Mouse (Mus musculus) urinary bladder, adult 18-20 months (tissue): ENCODE measurements around the gene Nrbp1.

Experiments
- DNase-seq, 2 experiments: peaks; one replicate each; pipeline ENCODE4 v3.0.0; 2022; ENCODE audit warnings: low spot score in 2 of 2, mixed read lengths in 2 of 2

Nrbp1 gene

GRCm38 (mm10) chr5:31240637-31241521 lies at the start of gene Nrbp1, which contains the start of gene Gm9970:
TSS of gene Nrbp1 (plus strand) at chr5:31240864.
TSS of gene Gm9970 (minus strand) at chr5:31241232.
- DNase-seq: peak; percentile 88 to 94

DNA sequence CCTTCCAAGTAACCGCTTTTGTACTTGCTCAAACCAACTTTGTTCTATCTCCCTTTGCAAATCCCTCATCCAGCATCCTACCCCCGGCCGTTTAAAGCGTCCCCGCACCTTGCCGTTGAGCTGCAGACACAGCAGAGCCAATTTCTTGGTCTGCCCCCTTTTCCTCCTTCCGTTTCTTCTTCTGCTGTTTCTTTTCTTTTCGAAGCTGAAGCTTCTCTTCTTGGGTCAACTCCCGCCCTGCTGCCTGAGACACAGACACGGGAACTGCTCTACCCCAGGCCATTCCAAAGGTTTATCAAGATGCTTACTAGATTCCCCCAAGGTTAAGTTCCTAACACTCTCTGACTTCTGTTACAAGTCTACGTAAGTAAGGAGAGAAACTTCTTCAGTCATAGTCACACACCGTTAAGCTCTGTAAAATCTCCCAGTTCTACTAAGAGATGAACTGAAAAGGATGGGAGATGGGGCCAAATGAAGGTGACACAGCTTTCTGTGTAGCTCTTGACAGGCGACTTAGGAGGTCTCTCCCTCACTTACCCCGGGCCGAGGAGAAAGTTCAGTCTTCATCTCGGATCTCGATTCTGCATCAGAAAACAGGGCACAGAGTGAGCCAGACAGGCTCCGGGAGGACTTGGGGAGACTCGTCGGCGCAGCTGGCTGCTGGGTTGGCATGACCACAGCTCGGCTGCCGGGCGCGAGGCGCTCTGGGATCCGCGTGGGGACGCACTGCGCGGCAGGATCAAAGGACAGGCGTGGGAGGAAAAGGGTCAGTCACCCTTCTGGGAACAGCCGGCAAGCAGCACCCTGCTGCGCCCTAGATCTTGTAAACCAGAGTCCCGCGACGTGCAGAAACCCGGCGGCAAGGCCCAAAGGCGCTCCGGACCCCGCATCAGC lies 48.4 kb upstream of the Nrbp1 start:
- DNase-seq: no peak

GRCm38 (mm10) chr5:31192939-31193630 lies 47.6 kb upstream of the Nrbp1 start, which contains the start of the genes Snx17 and Eif2b4:
TSS of gene Snx17 (plus strand) at chr5:31193227.
TSS of gene Eif2b4 (minus strand) at chr5:31193430.
- DNase-seq: peak; percentile 99 to 100

- no peak for DNase-seq
These were observed 46.9 kb upstream of the Nrbp1 start for GRCm38 (mm10) chr5:31193631-31194281.

GRCm38 (mm10) chr5:31194486-31195485 lies 45.9 kb upstream of the Nrbp1 start:
- no peak for DNase-seq

DNA sequence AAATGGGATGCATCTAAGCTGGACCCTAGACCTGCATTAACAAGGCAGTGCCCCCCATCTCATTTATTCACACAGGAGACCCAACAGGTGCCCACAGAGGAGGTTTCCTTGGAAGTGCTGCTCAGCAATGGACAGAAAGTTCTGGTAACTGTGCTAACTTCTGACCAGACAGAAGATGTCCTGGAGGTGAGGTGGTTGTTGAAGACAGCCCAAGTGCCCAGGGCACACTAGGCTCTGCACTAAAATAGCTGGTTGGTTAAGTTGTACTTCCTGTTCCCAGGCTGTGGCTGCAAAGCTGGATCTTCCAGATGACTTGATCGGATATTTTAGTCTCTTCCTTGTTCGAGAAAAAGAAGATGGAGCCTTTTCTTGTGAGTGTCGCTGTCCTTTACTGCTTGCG lies 45.0 kb upstream of the Nrbp1 start:
- no peak for DNase-seq

- no peak for DNase-seq
These were observed 44.5 kb upstream of the Nrbp1 start for GRCm38 (mm10) chr5:31196207-31196606.

DNA sequence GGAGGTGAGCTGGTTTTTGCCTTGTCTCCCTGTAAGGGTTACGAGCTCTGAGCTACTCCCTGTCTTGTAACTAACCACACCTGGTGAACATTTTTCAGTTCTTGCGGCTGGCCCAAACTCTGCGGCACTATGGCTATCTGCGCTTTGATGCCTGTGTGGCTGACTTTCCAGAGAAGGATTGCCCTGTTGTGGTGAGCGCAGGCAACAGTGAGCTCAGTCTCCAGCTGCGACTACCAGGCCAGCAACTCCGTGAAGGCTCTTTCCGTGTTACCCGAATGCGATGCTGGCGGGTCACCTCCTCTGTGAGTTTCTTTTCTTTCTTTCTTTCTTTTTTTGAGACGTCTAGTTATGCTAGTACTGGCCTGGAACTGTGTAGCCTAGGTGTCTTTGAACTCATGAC lies 43.6 kb upstream of the Nrbp1 start:
- DNase-seq: no peak

DNA sequence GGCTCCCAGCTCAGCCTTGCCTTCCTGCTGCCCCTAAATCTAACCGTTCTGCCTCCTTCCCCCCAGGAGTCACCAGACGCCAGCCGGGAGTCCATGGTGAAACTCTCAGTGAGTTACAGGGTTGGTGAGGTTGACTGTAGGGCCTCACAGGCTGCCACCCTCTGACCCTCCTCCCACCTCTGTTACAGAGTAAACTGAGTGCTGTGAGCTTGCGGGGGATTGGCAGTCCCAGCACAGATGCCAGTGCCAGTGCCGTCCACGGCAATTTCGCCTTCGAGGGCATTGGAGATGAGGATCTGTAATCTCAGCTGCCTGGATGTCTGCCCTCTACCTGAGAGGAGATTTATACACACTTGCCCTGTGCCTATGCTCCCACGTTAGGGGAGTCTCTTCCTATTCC lies 42.5 kb upstream of the Nrbp1 start:
- no peak for DNase-seq

GRCm38 (mm10) chr5:31198616-31199320 lies 41.9 kb upstream of the Nrbp1 start:
- no peak for DNase-seq

- DNase-seq: no peak
These were observed 41.3 kb upstream of the Nrbp1 start for GRCm38 (mm10) chr5:31199321-31199892.

GRCm38 (mm10) chr5:31199893-31200292 lies 40.8 kb upstream of the Nrbp1 start:
- DNase-seq: no peak

DNA sequence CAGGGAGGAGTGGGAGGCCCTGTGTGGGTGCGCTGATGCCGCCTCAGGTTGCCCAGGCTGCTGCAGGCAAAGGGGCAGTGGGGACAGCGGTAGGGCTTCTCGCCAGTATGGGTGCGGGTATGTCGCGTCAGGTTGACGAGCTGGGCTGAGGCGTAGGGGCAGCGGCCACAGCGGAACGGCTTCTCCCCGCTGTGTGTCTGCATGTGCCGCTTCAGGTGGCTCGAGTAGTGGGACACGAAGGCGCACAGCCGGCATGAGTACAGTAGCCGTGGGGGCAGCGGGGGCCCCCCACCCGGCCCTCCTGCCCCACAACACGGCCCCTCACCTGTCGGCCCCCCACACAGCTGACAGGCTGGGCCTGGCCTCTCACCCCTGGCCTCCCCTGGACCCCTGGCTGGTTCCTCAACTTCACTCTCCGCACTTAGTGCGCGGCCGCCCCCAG lies 40.3 kb upstream of the Nrbp1 start:
- DNase-seq: no peak

GRCm38 (mm10) chr5:31201042-31201741 lies 39.5 kb upstream of the Nrbp1 start:
- no peak for DNase-seq

DNA sequence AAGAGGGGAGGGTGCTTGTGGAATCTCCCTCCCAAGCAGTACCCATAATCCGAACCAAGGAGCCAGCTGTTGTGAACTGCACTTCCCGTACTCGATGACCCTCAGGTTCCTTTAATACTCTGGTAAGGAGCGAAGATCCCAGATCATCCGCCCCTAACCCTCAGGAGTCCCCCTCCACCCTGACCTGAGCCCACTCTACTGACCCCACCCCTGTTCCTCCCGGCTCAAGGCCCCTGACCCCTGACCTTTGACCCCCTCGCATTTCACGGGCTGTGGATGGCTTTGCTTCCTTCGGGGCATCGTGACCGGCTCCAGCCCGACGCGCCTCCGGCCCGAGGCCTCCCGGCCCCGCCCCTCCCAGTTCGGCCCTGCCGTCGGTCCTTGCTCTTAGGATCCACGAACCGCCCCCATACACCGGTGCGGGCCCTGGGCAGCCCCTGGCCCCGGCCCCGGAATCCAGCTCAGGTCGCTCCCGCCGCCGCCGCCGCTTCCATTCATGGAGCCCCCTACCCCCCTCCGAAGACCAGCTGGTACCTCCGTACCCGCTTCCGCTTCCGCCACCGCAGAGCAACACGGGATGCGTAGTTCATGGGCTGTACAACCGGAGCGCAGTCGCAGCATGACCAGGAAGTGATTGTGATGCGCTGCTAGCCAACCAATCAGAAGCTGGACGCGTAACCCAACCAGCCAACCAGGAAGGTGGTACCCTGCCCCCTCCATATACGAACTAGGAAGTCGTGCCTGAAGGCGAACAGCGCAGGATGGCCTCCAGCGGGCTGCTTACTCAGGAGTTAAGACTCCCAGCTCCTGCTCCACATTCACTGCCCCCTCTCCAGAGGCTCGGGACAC lies 38.7 kb upstream of the Nrbp1 start, which contains the start of gene Zfp513:
TSS of gene Zfp513 (minus strand) at position 562 of the 849 bp plus-strand sequence.
- DNase-seq: peak; percentile 81 to 96

- no peak for DNase-seq
These were observed 37.7 kb upstream of the Nrbp1 start for GRCm38 (mm10) chr5:31202933-31203332.

DNA sequence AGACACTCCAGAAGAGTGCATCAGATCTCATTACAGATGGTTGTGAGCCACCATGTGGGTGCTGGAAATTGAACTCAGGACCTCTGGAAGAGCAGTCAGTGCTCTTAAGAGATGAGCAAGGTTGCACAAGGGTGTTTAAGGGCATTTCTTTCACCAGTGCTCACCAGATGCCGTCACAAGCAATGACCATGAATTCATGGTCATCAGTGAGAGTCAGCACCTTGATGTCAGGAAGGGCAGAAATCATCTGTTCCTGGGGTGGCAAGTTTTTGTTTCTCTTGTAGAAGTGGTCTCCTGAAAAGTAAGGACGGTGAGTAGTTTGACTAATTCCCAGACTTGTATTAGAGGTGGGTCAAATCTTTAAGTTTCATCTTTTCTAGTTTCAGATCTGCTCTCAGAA lies 36.8 kb upstream of the Nrbp1 start:
- DNase-seq: no peak
